Mouse (Mus musculus) MEL (cell line): Measurements from ENCODE around the gene Urah. TPM values are rescaled to one million over a fixed set of nuclear protein-coding genes. Genes with fewer than 3 reads are reported as not detected.

Experiments used
- DNase-seq: peaks from one replicate; pipeline ENCODE4 v3.0.0; 2011; ENCODE audit warnings: low read depth, low spot score
- H3K27ac ChIP-seq: 2 replicates; pipeline ENCODE4 v1.5.1; 2012; ENCODE audit warnings: low read depth, mild to moderate bottlenecking, control low read depth, low read length, moderate library complexity; ENCODE audit not compliant: control insufficient read depth
- H3K27me3 ChIP-seq, 2 experiments: fragments of 150-350 bp in 1 of 2; sonication (generic) in 1 of 2; 2 replicates each; pipeline ENCODE4 v1.6.1; 2012; ENCODE audit warnings: low read length in 2 of 2, mild to moderate bottlenecking in 2 of 2, improper control_type of control experiment in 1 of 2, moderate library complexity in 1 of 2; ENCODE audit not compliant: insufficient read depth in 2 of 2, control insufficient read depth in 1 of 2
- H3K36me3 ChIP-seq, 2 experiments: 2 replicates each; pipeline ENCODE4 v1.6.1; 2012 to 2014; ENCODE audit warnings: low read length in 2 of 2, improper control_type of control experiment in 1 of 2, inconsistent platforms in 1 of 2, mild to moderate bottlenecking in 1 of 2; ENCODE audit not compliant: insufficient read depth in 2 of 2, control insufficient read depth in 1 of 2
- H3K4me1 ChIP-seq, 2 experiments: fragments of 150-350 bp in 1 of 2; sonication (generic) in 1 of 2; 2 replicates each; pipeline ENCODE4 v1.6.1; 2012; ENCODE audit warnings: low read length in 2 of 2, improper control_type of control experiment in 1 of 2, mild to moderate bottlenecking in 1 of 2; ENCODE audit not compliant: insufficient read depth in 2 of 2, control insufficient read depth in 1 of 2
- H3K4me3 ChIP-seq, 2 experiments: fragments of 150-350 bp in 1 of 2; sonication (generic) in 1 of 2; 2 replicates each; pipeline ENCODE4 v1.5.1; 2012; ENCODE audit warnings: low read depth in 2 of 2, low read length in 2 of 2, mild to moderate bottlenecking in 2 of 2, moderate library complexity in 2 of 2, control low read depth in 1 of 2, improper control_type of control experiment in 1 of 2; ENCODE audit not compliant: control insufficient read depth in 1 of 2, insufficient read depth in 1 of 2
- H3K79me2 ChIP-seq: 2 replicates; pipeline ENCODE4 v1.6.1; 2012; ENCODE audit warnings: mild to moderate bottlenecking, low read length, moderate library complexity; ENCODE audit not compliant: control insufficient read depth, poor library complexity, insufficient read depth
- H3K9ac ChIP-seq: 2 replicates; pipeline ENCODE4 v1.6.1; 2012; ENCODE audit warnings: low read depth, mild to moderate bottlenecking, control low read depth, low read length, moderate library complexity; ENCODE audit not compliant: control insufficient read depth, poor library complexity, severe bottlenecking
- H3K9me3 ChIP-seq: fragments of 150-350 bp; sonication (generic); replicated peaks from 2 replicates; pipeline ENCODE4 v1.6.1; 2012; ENCODE audit warnings: mild to moderate bottlenecking, low read length, improper control_type of control experiment, moderate library complexity; ENCODE audit not compliant: insufficient read depth
- BHLHE40 ChIP-seq: IDR thresholded peaks from 2 replicates; pipeline ENCODE4 v1.6.1; 2012; ENCODE audit warnings: low read depth, mild to moderate bottlenecking, inconsistent platforms, low read length, improper control_type of control experiment, borderline replicate concordance
- CHD1 ChIP-seq: IDR thresholded peaks from 2 replicates; pipeline ENCODE4 v1.6.1; 2012; ENCODE audit warnings: low read depth, mild to moderate bottlenecking, inconsistent platforms, low read length, improper control_type of control experiment
- E2F4 ChIP-seq: IDR thresholded peaks from 2 replicates; pipeline ENCODE4 v1.6.1; 2011; ENCODE audit warnings: low read depth, low read length, improper control_type of control experiment, borderline replicate concordance
- ELF1 ChIP-seq: IDR thresholded peaks from 2 replicates; pipeline ENCODE4 v1.6.1; 2014; ENCODE audit warnings: low read depth, mild to moderate bottlenecking, inconsistent platforms, low read length, improper control_type of control experiment, moderate library complexity
- EP300 ChIP-seq, 2 experiments: IDR thresholded peaks; 2 replicates each; pipeline ENCODE4 v1.6.1; 2011; ENCODE audit warnings: improper control_type of control experiment in 2 of 2, low read length in 2 of 2, low read depth in 1 of 2, mild to moderate bottlenecking in 1 of 2
- GABPA ChIP-seq: IDR thresholded peaks from 2 replicates; pipeline ENCODE4 v1.6.1; 2012; ENCODE audit warnings: low read depth, mild to moderate bottlenecking, inconsistent platforms, low read length, improper control_type of control experiment, moderate library complexity
- HCFC1 ChIP-seq: IDR thresholded peaks from 2 replicates; pipeline ENCODE4 v1.6.1; 2012; ENCODE audit warnings: low read depth, mild to moderate bottlenecking, inconsistent platforms, low read length, improper control_type of control experiment, moderate library complexity
- JUND ChIP-seq: IDR thresholded peaks from 2 replicates; pipeline ENCODE4 v1.6.1; 2011; ENCODE audit warnings: low read depth, mild to moderate bottlenecking, improper control_type of control experiment, low read length
- KAT2A ChIP-seq: conservative IDR thresholded peaks from 2 replicates; pipeline ENCODE4 v1.6.1; 2012; ENCODE audit warnings: low read depth, low read length, improper control_type of control experiment, inconsistent platforms
- MAX ChIP-seq: IDR thresholded peaks from 2 replicates; pipeline ENCODE4 v1.6.1; 2011; ENCODE audit warnings: low read length, improper control_type of control experiment
- MAZ ChIP-seq: IDR thresholded peaks from 2 replicates; pipeline ENCODE4 v1.6.1; 2012; ENCODE audit warnings: low read depth, mild to moderate bottlenecking, inconsistent platforms, low read length, improper control_type of control experiment
- MYB ChIP-seq: IDR thresholded peaks from 2 replicates; pipeline ENCODE4 v1.6.1; 2011; ENCODE audit warnings: mild to moderate bottlenecking, low read depth, low read length, improper control_type of control experiment
- POLR2AphosphoS2 ChIP-seq: IDR thresholded peaks from 2 replicates; pipeline ENCODE4 v1.6.1; 2011; ENCODE audit warnings: low read length, improper control_type of control experiment
- POLR2AphosphoS5 ChIP-seq: IDR thresholded peaks from 2 replicates; pipeline ENCODE4 v1.6.1; 2012; ENCODE audit warnings: low read depth, borderline replicate concordance, mild to moderate bottlenecking, inconsistent platforms, low read length, moderate library complexity, mixed read lengths
- RCOR1 ChIP-seq: IDR thresholded peaks from 2 replicates; pipeline ENCODE4 v1.6.1; 2012; ENCODE audit warnings: low read depth, mild to moderate bottlenecking, inconsistent platforms, low read length, improper control_type of control experiment
- SIN3A ChIP-seq: IDR thresholded peaks from 2 replicates; pipeline ENCODE4 v1.6.1; 2012; ENCODE audit warnings: low read length, improper control_type of control experiment, inconsistent platforms
- SMC3 ChIP-seq: IDR thresholded peaks from 2 replicates; pipeline ENCODE4 v1.6.1; 2011; ENCODE audit warnings: low read depth, low read length, improper control_type of control experiment
- TAL1 ChIP-seq: IDR thresholded peaks from 2 replicates; pipeline ENCODE4 v1.6.1; 2012; ENCODE audit warnings: mild to moderate bottlenecking, inconsistent platforms, low read length, moderate library complexity, mixed read lengths
- TCF12 ChIP-seq: IDR thresholded peaks from 2 replicates; pipeline ENCODE4 v1.6.1; 2014; ENCODE audit warnings: low read depth, mild to moderate bottlenecking, inconsistent platforms, low read length, improper control_type of control experiment, moderate library complexity
- UBTF ChIP-seq: IDR thresholded peaks from 2 replicates; pipeline ENCODE4 v1.6.1; 2012; ENCODE audit warnings: low read depth, mild to moderate bottlenecking, inconsistent platforms, low read length, improper control_type of control experiment, moderate library complexity, borderline replicate concordance; ENCODE audit not compliant: insufficient read depth
- USF2 ChIP-seq, 2 experiments: IDR thresholded peaks; 2 replicates each; pipeline ENCODE4 v1.6.1; 2011 to 2012; ENCODE audit warnings: improper control_type of control experiment in 2 of 2, low read length in 2 of 2, borderline replicate concordance in 1 of 2, inconsistent platforms in 1 of 2, low read depth in 1 of 2, mild to moderate bottlenecking in 1 of 2; ENCODE audit not compliant: insufficient read depth in 1 of 2
- ZC3H11A ChIP-seq: IDR thresholded peaks from 2 replicates; pipeline ENCODE4 v1.6.1; 2012; ENCODE audit warnings: low read depth, mild to moderate bottlenecking, inconsistent platforms, low read length, improper control_type of control experiment
- ZKSCAN1 ChIP-seq: IDR thresholded peaks from 2 replicates; pipeline ENCODE4 v1.6.1; 2012; ENCODE audit warnings: low read depth, mild to moderate bottlenecking, inconsistent platforms, low read length, improper control_type of control experiment, moderate library complexity
- ZMIZ1 ChIP-seq: IDR thresholded peaks from 2 replicates; pipeline ENCODE4 v1.6.1; 2012; ENCODE audit warnings: low read depth, mild to moderate bottlenecking, inconsistent platforms, low read length, improper control_type of control experiment, moderate library complexity
- polyA plus RNA-seq, 2 experiments: library from polyadenylated mRNA; stranded (reverse) in 1 of 2; unstranded in 1 of 2; fragments of >175 nt in 1 of 2; fragments of >200 nt in 1 of 2; gene quantifications; 2 replicates each; pipeline versions ENCODE4 v1.2.1 to v1.2.4; 2012; ENCODE audit warnings: low replicate concordance in 2 of 2, low read depth in 1 of 2; ENCODE audit not compliant: insufficient read length in 2 of 2, insufficient read depth in 1 of 2, missing spikeins in 1 of 2
- total RNA-seq: library from RNA; depleted of rRNA; stranded (reverse); fragments of 300-350 nt; gene quantifications from 2 replicates; pipeline ENCODE4 v1.2.3, GENCODE M21; 2012

Urah gene
- total and polyA plus RNA-seq, 3 experiments = not detected

- TF ChIP-seq RCOR1 (no peak), TAL1 (no peak), JUND (no peak), KAT2A (no peak), SIN3A (no peak), HCFC1 (no peak), ZMIZ1 (no peak), EP300 (IDR thresholded peaks at IDR 0.05; ENCODE audit: low read depth in 1 of 2, low read length in 2 of 2) (no peak), SMC3 (no peak), ZC3H11A (no peak), GABPA (no peak), POLR2AphosphoS5 (no peak), MYB (no peak)
- H3K27me3 ChIP-seq = no peaks in the 10 kb centered on the region; a peak in 1 of 4 replicates
- peaks cover 3 to 9% of the 10 kb centered on the region in 2 experiments; a peak in 2 of 4 replicates for H3K4me1 ChIP-seq
- no peak for DNase-seq
- no peak overlapping the region for H3K9ac ChIP-seq
- H3K27ac ChIP-seq = no peak overlapping the region
- no peaks in the 10 kb centered on the region for H3K79me2 ChIP-seq
- H3K4me3 ChIP-seq = no peak overlapping the region
- no peaks in the 10 kb centered on the region for H3K9me3 ChIP-seq
- no peaks in the 10 kb centered on the region; a peak in 1 of 4 replicates for H3K36me3 ChIP-seq
Observed at GRCm38 (mm10) chr7:140840750-140841735, 6.2 kb downstream of the Urah start.

- H3K36me3 ChIP-seq = no peaks in the 10 kb centered on the region; a peak in 1 of 4 replicates
- H3K9me3 ChIP-seq = no peaks in the 10 kb centered on the region
- peaks cover 0 to 2% of the 10 kb centered on the region in 2 experiments; a peak in 1 of 4 replicates for H3K4me1 ChIP-seq
- no peaks in the 10 kb centered on the region for H3K79me2 ChIP-seq
- H3K27me3 ChIP-seq = no peaks in the 10 kb centered on the region; a peak in 1 of 4 replicates
- TF ChIP-seq POLR2AphosphoS2 = no peak
- no peak for TF ChIP-seq E2F4
- TF ChIP-seq TCF12 = no peak
- TF ChIP-seq UBTF = no peak
- no peak for TF ChIP-seq SIN3A
- no peak for TF ChIP-seq ZC3H11A
- no peak for TF ChIP-seq RCOR1
- no peak for TF ChIP-seq MAX
- TF ChIP-seq ZKSCAN1 = no peak
- TF ChIP-seq USF2 (IDR thresholded peaks at IDR 0.05; ENCODE audit: borderline replicate concordance in 1 of 2, insufficient read depth in 1 of 2, low read depth in 1 of 2, low read length in 2 of 2) = no peak
- no peak for TF ChIP-seq EP300 (IDR thresholded peaks at IDR 0.05; ENCODE audit: low read depth in 1 of 2, low read length in 2 of 2)
- TF ChIP-seq CHD1 = no peak
- TF ChIP-seq TAL1 = no peak
- TF ChIP-seq GABPA = no peak
- no peak for TF ChIP-seq ELF1
- no peak for TF ChIP-seq SMC3
- TF ChIP-seq BHLHE40 = no peak
- TF ChIP-seq MAZ = no peak
- TF ChIP-seq, all 39 proteins: peak for 0
- Histone ChIP-seq H3K27ac (no peak overlapping the region), H3K4me3 (no peak overlapping the region), H3K9ac (no peak overlapping the region)
- DNase-seq = no peak
Observed at GRCm38 (mm10) chr7:140843806-140844205, 9.0 kb downstream of the Urah start.
